Mouse (Mus musculus) right cerebral cortex, postnatal 4 days (tissue): ENCODE data around the gene Oxct2b.
"Not testable (repeated sequence)": the region's sequence is repeated elsewhere in the genome, so short reads cannot be mapped to it uniquely, and the experiment has no call there.

Source experiments
- DNase-seq: peaks from one replicate; pipeline ENCODE4 v3.0.0-alpha.2; 2022

Gene Oxct2b

DNA sequence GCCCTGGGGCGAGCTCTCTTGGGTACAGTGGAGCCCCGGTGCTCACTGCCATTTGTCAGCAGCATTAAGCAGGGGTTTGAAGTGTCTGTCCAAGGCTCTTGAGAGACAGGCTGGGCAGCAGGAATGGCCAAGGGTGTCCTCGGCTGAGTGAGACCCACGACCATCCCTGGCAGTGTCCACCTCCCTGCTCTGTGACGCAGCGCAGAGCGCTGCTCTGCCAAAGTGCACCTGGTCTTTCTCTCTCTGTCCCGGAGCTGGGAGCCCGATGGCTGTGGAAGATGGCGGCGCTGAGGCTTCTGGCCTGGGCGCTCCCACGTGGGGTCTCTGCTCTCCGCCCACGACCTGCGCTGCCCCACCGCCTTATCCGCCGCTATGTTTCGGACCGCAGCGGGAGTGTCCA is at the start of gene Oxct2b:
TSS of gene Oxct2b (plus strand) at position 256 of the 400 bp plus-strand sequence.
- DNase-seq = no peak

DNA sequence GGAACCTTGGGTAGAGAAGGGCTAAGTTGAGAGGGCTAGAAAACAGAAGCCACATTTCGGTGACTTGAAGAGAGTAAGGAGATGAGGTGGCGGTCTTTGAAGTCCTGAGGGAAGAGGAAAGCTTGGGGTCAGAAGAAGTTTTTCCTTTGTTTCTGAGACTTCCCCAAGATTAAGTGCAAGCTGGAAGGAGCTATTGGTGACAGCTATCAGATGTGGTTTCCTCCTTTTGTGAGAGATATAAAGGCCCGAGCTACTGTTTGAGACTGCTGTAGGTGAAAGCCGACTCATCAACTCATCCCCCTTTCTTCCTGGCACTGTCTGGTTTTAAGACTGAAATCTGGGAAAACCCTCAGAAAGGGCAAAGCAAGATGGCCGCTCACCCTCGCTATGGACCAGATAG is 47.4 kb upstream of the Oxct2b start:
- DNase-seq = no peak

DNA sequence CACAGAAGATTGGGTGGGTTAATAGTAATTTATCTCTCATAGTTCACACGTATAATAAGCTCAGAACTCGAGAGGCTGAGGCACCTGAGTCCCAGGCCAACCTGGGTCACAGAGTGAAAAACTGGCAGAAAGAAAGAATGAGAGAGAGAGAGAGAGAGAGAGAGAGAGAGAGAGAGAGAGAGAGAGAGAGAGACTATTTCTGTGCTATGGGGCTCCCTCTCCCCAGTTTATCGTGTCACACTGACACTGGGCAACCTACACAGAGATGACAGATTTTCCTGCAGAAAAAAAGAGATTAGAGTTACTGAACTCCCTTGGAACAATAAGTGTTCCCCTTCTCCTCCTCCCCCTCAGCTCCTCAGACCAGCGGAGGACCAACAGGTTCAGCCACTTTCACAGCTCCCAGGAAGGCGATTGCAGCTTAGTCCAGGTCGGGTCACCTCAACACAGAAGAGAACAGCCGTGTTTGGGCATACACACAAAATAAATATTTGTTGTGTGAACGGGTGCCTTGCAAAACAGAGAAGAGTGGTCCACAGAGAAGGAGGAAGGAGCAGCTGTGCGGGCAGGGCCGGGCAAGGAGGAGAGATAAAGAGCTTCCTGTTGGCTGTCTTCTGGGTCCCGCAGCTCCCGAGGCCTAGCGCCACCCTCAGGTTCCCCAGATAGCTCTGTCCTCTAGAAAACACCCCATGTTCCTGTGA is 44.6 kb upstream of the Oxct2b start:
- peak; percentile 43 for DNase-seq

DNA sequence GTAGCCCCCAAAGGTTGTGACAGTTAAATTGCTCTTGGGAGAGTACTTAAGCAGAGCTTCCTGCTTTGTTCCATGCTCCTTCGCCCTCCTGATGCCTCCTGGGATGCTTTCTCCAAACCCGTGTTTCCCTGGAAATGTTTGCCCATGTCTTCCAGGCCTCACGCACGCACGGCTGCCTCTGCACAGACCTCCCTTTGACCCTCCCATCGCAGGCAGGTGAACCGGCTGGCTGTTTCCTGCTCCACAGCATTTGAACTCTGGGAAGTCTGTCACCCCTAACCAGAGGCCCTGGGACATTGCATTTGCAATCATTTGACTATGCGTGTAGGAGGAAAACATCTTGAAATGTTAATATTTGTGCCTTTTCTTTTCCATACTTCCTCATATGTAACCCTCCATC is 39.1 kb upstream of the Oxct2b start:
- no peak for DNase-seq

DNA sequence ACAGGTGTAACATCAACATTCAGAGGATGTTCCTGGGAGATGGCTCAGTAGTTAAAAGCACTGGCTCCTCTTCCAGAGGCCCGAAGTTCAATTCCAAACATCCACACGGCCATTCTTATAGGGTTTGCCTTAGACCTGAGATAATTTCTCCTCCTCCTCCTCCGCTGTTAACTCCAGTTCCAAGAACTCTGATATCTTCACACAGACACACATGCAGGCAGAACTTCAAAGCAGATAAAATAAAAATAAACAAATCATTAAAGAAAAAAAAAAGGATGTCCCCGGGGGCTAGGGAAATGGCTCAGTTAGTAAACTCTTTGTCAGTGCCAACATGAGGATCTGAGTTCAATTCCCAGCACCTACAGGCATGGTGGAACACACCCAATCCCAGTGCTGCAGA is 37.8 kb upstream of the Oxct2b start:
- DNase-seq = no peak

DNA sequence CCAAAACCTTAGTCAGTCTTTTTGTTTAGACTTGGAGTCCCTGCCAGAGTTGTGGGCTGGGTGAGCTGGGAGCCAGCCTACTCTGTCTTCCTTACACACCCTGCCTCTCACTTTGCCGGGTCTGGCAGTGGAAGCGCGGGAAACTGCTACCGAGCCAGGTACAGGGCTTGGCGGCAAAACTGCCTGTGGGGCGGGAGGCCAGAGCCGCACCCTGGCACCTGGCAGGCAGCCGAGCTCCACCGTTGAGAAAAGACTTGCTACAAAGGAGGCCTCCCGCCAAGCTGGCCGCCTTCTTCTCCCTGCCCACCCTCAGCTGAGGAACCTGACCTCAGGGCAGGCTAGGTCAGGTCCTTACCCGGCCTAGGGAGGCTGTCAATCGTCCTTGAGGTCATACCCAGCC is 35.3 kb upstream of the Oxct2b start:
- DNase-seq = no peak

DNA sequence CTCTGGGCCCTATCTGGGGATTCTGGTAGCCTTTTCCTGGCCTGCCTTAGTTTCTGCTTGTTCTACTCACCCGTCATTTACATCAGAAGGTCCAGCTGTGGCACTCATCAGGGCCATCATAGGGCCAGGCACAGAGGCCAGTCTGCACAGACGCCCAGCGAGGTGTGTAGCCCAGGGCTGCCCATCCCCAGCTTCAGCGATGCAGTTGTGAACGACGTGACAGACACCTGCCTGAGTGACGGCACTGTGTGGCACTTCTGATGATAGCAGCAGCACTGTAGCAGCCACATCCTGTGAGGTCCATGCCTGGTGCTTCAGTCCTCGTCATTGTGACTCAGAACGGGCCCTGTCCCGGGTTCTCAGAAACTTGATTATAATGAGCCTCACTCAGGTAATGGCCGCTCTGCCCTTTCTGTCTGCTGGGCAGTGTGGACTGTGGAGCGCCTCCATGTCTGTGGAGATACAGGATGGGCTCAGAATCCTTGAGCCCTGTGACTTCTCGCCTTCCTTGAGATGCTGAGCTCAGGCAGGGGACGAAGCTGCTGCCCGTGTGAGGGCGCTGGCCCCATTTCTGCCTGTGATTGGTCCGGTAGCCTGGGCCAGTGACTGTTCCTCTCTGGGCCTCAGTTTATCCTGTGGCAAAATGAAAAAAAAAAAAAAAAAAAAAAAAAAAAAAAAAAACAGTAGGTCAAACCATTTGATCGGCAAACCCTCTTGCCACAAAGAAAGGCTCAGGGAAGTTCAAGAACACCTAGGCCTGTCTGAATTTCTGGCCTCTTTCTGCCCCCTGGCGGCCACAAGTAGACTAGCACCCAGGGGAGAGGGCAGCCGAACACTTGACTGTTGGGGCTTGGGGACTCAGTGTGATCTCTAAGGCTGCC is 33.5 kb upstream of the Oxct2b start:
- peak; percentile 65 for DNase-seq

DNA sequence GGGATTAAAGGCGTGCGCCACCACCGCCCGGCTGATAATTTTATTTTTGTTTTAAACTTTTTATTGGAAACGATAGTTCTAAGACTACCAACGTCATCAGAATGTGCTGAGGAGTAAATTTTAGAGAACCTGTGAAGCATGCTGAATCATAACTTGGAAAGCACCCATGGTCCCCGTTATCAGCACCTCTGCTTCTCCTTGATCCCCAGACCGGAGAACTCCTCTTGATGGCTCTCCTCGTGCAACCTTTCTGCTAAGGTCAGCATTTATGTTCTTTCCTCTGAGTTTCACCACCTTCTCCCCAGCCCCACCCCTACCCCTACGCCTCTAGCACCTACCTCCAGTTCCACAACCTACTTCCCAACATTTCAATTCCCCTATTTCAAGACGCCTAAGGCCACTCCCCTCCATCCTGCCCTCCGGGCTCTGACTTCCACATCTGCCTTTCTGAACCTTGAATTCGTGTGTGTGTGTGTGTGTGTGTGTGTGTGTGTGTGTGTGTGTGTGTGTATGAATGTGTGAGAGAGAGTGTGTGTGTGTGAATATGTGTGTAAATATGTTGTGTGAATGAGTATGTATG is 32.7 kb upstream of the Oxct2b start:
- DNase-seq = no peak

DNA sequence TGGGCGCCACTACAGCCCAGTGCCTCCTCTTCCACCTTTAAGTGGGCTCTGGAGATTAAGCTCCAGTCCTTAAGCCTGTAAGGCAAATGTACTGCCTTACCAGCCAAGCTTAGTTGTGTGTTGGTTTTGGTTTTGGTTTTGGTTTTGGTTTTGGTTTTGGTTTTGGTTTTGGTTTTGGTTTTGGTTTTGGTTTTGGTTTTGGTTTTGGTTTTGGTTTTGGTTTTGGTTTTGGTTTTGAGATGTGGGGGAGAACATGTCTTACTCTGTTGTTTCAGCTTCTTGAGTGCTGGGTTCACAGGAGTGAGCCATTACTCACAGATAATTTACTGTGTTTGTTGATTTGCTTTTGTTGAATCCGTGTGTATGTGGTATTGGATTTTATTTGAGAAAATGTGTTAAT is 30.8 kb upstream of the Oxct2b start:
- DNase-seq = no peak

DNA sequence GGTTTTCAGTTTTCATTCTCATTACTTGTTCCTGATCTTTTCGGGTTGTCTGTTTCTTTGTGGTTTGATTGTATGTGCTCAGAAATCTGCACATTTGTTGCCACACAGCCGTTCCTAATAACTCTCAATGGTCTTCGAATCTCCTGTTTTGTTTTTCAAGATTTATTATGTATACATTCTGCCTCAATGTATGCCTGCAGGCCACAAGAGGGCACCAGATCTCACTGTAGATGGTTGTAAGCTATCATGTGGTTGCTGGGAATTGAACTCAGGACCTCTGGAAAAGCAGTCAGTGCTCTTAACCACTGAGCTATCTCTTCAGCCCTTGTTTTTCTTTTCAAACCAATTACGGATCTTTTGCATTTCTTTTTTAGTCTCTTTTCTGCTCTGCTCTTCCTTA is 29.7 kb upstream of the Oxct2b start:
- no peak for DNase-seq

DNA sequence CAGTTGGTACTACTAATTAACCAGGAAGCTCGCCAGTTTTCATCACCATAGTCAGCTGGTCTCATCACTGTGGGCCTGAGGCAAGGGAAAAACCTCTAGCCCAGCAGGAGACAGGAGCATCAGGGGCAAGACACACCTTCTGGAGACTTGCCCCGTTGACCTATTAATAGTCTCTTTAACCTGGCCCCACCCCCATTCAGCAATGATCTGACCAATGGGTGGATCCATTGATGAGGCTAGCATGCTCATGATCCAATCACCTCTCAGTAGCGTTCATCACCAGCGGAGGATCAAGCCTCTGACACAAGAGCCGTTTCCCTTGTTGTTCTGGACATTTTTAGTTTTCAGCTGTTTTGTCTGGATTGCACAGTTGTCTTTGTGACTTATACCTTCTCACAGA is 23.4 kb upstream of the Oxct2b start:
- no peak for DNase-seq

DNA sequence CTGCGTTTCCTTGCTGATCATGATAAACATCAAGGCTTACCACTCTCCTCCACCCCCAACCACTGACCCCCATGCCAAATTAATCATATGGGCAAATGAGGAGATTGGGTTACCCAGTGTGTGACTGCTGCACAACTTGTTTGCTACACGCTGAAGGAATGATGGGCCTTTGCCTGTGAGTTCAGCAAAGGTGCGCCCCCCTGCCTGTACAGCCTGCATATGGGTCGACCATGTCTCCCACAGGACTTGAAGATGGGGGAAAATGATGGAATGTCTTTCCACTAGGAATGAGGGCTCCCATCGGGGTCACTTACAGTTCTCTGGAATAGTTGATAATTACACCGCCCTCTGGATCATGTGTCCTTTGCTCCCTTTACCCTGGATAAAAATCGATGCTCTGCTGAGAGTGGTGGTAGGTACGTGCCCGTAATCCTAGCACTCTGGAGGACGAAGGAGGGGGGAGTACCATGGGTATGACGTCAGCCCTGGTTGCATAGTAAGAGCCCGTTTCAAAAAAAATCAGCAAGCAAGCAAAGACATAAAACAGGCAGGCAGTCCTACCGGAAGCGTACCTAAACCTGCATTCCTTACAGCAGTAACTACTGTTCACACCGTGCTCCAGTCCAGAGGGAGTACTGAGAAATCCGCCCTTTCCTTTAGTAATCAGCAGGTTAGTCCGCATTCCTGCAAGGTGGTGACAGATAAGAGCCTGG is 22.8 kb upstream of the Oxct2b start:
- DNase-seq = no peak

DNA sequence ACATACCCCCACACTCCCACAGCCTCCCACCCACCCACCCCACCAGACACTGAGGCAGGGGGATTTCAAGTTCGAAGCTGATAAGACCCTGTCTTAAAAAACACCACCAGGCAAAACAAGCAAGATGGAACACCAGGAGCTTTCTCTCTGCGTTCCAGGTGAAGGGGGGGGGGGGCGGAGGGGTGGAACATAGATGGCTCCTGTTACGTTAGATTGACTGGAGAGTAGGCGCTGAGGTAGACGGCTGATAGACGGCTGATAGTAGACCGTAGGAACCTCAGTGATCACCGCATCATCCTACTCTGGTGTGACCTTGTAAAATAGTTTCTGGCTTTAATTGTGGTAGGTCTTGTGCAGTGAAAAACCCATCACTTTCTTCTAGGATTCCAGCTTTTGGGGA is 22.2 kb upstream of the Oxct2b start:
- no peak for DNase-seq

DNA sequence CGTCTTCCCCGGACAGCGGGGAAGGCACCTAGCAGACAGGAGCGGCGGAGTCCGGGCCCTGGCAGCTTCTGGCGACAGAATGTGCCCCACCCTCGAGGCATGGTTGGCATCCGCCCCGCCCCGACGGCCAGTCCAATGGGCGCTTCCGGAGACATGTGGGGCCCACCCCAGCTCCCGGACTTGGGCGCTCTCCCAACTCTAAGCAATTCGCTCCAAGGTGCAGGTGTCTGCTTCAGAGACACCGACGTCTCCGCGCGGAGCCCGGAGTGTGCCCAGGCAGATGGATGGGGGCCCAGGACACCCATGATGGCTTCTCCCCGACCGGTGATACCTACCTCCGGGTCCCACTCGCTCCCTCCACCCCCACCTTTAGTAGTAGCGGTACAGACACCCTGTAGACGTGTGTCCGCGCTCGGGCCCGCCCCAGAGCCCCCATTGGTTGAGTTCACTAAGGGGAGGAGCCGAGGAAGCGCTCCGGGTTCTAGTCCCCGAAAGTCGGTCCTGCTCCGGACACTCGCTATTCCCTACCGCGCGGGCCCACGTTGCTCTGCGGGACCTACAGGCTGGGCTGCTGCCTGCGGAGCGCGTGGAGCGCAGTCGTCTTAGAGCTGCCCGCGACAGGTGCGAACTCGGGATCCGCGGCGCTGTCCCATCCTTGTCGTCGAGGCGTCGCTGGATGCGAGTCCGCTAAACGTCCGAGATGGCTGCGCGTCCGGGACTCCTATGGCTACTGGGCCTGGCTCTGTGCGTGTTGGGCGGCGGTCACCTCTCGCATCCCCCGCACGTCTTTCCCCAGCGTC is 11.2 kb upstream of the Oxct2b start, which contains the start of gene Bmp8b:
TSS of gene Bmp8b (plus strand) at position 515 of the 800 bp plus-strand sequence.
- DNase-seq = peak; percentile 16

DNA sequence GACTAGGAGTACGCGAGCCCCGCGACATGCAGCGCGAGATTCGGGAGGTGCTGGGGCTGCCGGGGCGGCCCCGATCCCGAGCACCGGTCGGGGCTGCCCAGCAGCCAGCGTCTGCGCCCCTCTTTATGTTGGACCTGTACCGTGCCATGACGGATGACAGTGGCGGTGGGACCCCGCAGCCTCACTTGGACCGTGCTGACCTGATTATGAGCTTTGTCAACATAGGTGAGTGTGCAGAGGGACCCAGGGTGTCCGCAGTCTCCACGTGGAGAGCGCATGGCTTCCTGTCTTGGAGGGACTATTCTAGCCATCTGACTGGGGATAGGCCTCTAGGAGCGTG is 10.6 kb upstream of the Oxct2b start:
- no peak for DNase-seq

DNA sequence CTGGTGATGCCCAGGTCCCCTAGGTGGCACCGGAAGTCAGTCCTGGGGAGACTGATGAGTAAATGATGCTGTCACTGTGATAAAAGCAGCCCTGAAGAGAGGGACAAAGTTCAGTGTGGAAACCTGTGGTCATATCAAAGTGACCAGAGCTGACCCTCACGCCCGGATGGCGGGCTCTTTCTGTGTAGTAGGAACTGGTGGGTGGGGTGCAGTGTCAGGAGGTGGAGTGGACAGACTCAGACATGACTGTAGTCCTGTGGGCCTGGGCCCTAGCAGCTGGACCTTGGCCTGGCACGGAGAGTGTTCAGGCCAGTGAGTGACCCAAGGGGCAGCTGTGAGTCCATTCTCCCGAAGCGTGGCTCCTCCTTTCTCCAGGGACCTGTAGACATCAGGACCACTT is 10.1 kb upstream of the Oxct2b start:
- DNase-seq = not testable (repeated sequence)

DNA sequence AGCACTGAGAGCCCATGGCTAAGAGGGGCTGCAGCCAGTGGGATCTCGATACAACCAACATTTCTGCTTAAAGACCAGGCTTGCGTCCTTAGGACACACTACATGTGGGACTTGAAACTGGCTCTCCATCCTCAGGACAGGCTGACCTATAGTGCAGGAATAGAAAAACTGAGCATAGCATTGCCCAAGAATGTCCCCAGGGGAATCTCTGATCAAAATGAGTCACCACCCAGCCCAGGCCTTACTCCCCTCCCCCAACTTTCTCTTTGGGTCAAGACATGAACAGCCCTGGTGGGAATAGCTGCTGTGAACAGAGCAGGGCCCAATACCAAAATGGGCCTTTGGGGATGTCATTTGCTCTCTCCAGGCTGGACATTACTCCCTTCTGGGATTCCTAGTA is 9.2 kb upstream of the Oxct2b start:
- no peak for DNase-seq

DNA sequence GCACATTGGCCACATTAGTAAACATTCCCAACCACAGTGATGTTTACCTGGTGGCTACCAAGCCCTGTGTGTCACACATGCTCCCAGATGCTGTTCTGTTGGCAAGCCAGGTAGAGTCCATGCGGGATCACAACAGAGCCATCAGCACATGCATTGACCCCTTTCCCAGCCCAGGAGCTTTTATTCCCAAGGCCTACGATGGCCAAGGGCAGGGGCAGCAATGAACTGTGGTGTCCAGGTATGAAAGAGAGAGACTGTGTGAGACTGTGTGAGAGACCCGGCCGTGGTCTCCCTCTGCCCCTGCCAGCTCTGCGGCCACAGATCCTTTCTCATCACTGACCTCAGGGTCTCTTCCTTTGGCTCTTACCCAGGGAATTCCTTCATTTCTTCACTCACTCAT is 8.0 kb upstream of the Oxct2b start:
- DNase-seq = no peak

DNA sequence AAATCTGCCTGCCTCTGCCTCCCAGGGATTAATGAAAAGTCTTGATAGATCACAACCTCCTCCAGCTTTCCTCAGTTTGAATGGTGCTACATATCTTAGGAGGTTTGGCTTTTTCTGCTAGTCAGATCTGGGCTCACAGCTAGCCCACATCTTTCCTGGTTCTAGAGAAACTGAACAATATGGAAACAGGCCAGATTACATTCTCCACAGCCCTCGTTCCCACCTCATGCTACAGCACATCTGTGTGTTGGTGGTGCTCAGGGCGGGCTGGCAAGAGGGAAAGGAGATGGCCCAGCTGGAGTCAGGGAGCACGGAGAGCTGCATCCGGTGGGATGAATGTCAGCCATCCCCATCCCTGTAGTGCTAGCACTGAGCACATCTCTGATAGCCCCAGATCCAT is 5.3 kb upstream of the Oxct2b start:
- no peak for DNase-seq

DNA sequence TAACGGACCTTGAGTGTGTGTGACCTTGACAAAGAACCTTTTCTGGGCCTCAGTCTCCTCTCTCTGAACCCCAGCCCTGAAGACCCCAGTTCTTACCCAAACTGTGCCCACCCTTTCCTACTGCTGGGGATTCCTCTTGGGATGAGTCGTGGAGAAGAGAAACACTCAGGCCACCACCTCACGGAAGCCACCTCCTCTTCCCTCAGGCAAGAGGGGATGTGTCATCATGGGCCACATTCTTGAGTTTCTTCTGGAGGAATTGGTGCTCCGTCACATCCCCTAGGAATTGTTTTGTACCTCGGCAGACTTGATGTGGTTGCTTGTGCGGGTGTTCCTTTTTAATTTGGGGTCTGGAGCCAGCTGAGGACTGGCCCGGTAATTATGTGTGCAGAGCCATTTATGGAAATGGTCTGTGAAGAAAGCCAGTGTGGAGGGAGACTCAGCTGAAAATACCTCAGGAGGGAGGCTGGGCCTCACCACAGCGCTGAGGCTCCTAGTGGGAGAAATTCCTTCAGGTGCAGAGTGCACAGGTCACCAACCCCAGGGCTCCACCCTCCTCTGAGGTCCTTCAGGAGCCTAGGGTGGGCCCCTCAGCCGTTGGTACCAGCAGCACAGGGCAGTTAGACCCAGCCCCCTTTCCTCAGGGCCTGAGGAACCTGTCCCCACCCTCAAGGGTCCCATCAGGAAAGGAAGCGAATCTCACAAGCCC is 4.6 kb upstream of the Oxct2b start:
- not testable (repeated sequence) for DNase-seq

DNA sequence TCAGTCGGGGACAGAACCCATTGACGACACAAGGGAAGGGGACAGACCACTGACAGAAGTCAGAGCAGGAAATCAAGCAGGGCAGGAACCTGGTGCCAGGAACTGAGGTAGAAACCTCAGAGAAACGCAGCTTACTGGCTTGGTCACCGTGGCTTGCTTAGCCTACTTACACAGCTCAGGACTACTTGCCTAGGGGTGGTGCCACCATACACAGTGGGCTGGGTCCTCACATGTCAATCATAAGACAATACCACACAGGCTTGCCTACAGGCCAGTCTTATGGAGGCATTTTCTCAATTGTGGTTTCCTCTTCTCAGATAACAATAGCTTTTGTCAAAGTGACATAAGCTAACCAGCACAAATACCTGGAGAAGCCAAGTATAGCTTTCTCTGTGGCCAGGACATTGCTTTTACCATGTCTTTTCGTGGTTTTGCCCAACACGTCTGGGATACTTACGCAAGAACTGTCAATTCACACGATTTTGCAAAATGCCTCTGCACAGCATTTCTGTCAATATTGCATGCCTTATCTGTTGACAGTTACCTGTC is 3.8 kb upstream of the Oxct2b start:
- DNase-seq = no peak

DNA sequence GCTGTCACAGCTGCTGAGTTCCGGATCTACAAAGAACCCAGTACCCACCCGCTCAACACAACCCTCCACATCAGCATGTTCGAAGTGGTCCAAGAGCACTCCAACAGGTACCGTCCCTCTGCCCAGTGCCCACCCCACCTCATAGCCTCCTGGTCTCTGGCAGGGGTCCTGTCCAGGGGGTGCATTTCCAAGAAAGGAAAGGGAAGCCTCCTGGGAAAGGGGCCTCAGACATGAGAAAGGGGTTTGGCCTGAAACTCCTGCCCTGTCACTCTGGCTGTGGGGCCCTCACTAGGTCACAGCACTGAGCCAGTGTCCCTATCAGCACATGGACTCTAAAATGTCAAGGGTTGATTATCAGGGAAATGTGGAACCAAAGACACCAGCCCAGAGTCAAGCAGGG is 1.4 kb upstream of the Oxct2b start:
- not testable (repeated sequence) for DNase-seq
